Mouse (Mus musculus) adrenal gland, postnatal 4 days (tissue): Measurements from ENCODE around the gene Ppfibp1. TPM values are rescaled to one million over a fixed set of nuclear protein-coding genes. Genes with fewer than 3 reads are reported as not detected.

Experiments used
- total RNA-seq, 2 experiments: library from RNA; stranded (reverse); gene quantifications; 2 replicates each; pipeline ENCODE4 v1.2.3; 2021

Gene Ppfibp1
- total RNA-seq, 2 experiments from 2014 or later = 146 to 152 TPM

Other genes with a start within 250 kb of the Ppfibp1 start
- gene Med21, start 245.9 kb upstream of the Ppfibp1 start, total RNA-seq = 10 to 100 TPM; 60.3 to 69.7 TPM
- gene Tm7sf3, start 245.7 kb upstream of the Ppfibp1 start, total RNA-seq = 10 to 100 TPM; 59.8 to 66.3 TPM
- gene Stk38l, start 163.5 kb upstream of the Ppfibp1 start, total RNA-seq = 10 to 100 TPM; 13.7 to 17.4 TPM
- 1 to 10 TPM; 3.6 to 3.7 TPM for gene Arntl2, start 92.4 kb upstream of the Ppfibp1 start, total RNA-seq
- not detected for gene Smco2, start 38.4 kb upstream of the Ppfibp1 start, total RNA-seq
- not detected for gene 1700034J05Rik, start 65.9 kb downstream of the Ppfibp1 start, total RNA-seq
- gene Rep15, start 144.1 kb downstream of the Ppfibp1 start, total RNA-seq = 1 to 10 TPM; 2.1 to 2.6 TPM
- 100 to 1,000 TPM; 105 to 109 TPM for gene Mrps35, start 154.3 kb downstream of the Ppfibp1 start, total RNA-seq
- gene Mansc4, start 198.5 kb downstream of the Ppfibp1 start, total RNA-seq = 1 to 10 TPM in 1 of 2 experiments, under 1 TPM in 1; 0.93 to 1.1 TPM
- gene Klhl42, start 202.9 kb downstream of the Ppfibp1 start, total RNA-seq = 10 to 100 TPM; 26.6 to 27.2 TPM